Mouse (Mus musculus) ES-E14 (cell line): ENCODE measurements at regions not wholly inside any gene's neighbourhood (a gene's known extent, or its start where the extent isn't known, plus 50 kb on each side); places are given as distances from the start of the nearest gene placed in this dataset.

Experiments used
- DNase-seq: peaks from one replicate; pipeline ENCODE4 v3.0.0-alpha.2; 2013; ENCODE audit warnings: low read depth, low spot score
- H3K27ac ChIP-seq: 2 replicates; pipeline ENCODE4 v1.5.1; 2012; ENCODE audit warnings: low read depth, mild to moderate bottlenecking, low read length, moderate library complexity, mixed read lengths; ENCODE audit not compliant: poor library complexity, insufficient read depth, severe bottlenecking
- H3K36me3 ChIP-seq: 2 replicates; pipeline ENCODE4 v1.6.1; 2012; ENCODE audit warnings: mild to moderate bottlenecking, low read length, moderate library complexity, mixed read lengths; ENCODE audit not compliant: control insufficient read depth, poor library complexity, insufficient read depth, severe bottlenecking
- H3K4me1 ChIP-seq, 2 experiments: fragments of 150-350 bp in 1 of 2; sonication (generic) in 1 of 2; 2 replicates each; pipeline ENCODE4 v1.6.1; 2012; ENCODE audit warnings: low read length in 2 of 2, mild to moderate bottlenecking in 1 of 2, mixed read lengths in 1 of 2; ENCODE audit not compliant: control insufficient read depth in 2 of 2, insufficient read depth in 2 of 2, poor library complexity in 1 of 2
- H3K4me3 ChIP-seq, 2 experiments: fragments of 150-350 bp in 1 of 2; sonication (generic) in 1 of 2; 2 replicates each; pipeline ENCODE4 v1.5.1; 2012; ENCODE audit warnings: low read length in 2 of 2, low read depth in 1 of 2, mild to moderate bottlenecking in 1 of 2, mixed read lengths in 1 of 2; ENCODE audit not compliant: insufficient read depth in 1 of 2, poor library complexity in 1 of 2, severe bottlenecking in 1 of 2
- H3K9ac ChIP-seq: 2 replicates; pipeline ENCODE4 v1.6.1; 2012; ENCODE audit warnings: low read depth, mild to moderate bottlenecking, low read length, mixed read lengths; ENCODE audit not compliant: poor library complexity, insufficient read depth, severe bottlenecking
- H3K9me3 ChIP-seq: fragments of 150-350 bp; sonication (generic); 2 replicates; pipeline ENCODE4 v1.6.1; 2012; ENCODE audit warnings: low read depth, mild to moderate bottlenecking, low read length; ENCODE audit not compliant: control insufficient read depth, insufficient read depth
- CHD2 ChIP-seq: IDR thresholded peaks from 2 replicates; pipeline ENCODE4 v1.6.1; 2014; ENCODE audit warnings: mild to moderate bottlenecking, low read depth, low read length, inconsistent platforms
- HCFC1 ChIP-seq: IDR thresholded peaks from 2 replicates; pipeline ENCODE4 v1.6.1; 2012; ENCODE audit warnings: low read length, inconsistent platforms, borderline replicate concordance; ENCODE audit not compliant: insufficient read depth
- MAFK ChIP-seq: IDR thresholded peaks from 2 replicates; pipeline ENCODE4 v1.6.1; 2014; ENCODE audit warnings: mild to moderate bottlenecking, low read depth, low read length, inconsistent platforms; ENCODE audit not compliant: insufficient read depth
- ZC3H11A ChIP-seq: IDR thresholded peaks from 2 replicates; pipeline ENCODE4 v1.6.1; 2012; ENCODE audit warnings: low read depth, mild to moderate bottlenecking, inconsistent platforms, low read length, borderline replicate concordance
- ZNF384 ChIP-seq: IDR thresholded peaks from 2 replicates; pipeline ENCODE4 v1.6.1; 2012; ENCODE audit warnings: low read depth, low read length, inconsistent platforms
- in situ Hi-C, 2 experiments: fragments of 600-800 bp; cut with MboI; formaldehyde crosslinking; loops; one replicate each; pipeline ENCODE4 v1.15.1; 2025; ENCODE audit warnings: low sequenced_read_pairs in 2 of 2, inconsistent platforms in 1 of 2; ENCODE audit not compliant: unreplicated experiment in 2 of 2

DNA sequence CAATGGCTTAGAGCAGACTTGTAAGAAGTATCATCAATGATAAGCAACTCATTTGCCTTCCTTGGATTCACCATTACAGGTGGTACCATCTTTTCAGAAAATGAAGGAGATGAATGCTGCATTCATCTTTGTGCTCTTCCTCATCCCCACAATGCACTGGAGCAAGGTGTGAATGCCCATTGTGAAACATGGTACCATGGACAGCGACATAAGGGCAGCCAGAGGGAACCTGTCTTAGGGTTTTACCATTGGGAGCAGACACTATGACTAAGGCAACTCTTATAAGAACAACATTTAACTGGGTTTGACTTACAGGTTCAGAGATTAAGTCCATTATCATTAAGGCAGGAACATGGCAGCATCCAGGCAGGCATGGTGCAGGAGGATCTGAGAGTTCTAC is 60.1 kb upstream of the Kcnj6 start:
- in situ Hi-C loops = no loop called here
- DNase-seq = peak; percentile 26
- no peaks in the 10 kb centered on the region for H3K4me1 ChIP-seq
- no peaks in the 10 kb centered on the region for H3K36me3 ChIP-seq
- H3K9me3 ChIP-seq = no peaks in the 10 kb centered on the region
- no peak overlapping the region for H3K4me3 ChIP-seq
- H3K9ac ChIP-seq = no peak overlapping the region
- TF ChIP-seq ZNF384 = no peak
- TF ChIP-seq ZC3H11A = no peak
- TF ChIP-seq MAFK = no peak
- H3K27ac ChIP-seq = no peak overlapping the region

DNA sequence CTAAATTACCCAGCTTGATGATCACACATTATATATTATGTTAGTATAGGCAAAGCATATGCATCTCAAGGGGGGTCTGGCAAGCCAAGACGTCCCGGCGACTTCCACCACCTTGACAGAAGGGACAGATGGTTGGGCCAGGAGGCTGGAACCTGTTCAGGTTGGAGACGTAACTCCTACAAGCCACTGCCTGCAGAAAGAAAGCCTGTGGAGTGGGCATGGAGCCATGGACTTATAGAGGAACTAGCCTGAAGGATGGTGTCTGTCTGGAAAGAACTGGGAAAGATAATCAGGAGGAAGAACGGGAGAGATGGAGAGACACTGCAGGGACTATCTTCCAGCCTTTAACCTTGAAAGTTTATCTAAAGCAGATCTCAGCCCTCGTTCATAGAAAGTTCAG is 66.9 kb upstream of the Kcnj6 start:
- peaks cover 4% of the 10 kb centered on the region for H3K9me3 ChIP-seq
- TF ChIP-seq ZC3H11A = no peak
- no peak for TF ChIP-seq MAFK
- no peak for TF ChIP-seq CHD2
- TF ChIP-seq HCFC1 = no peak
- no peak for TF ChIP-seq ZNF384
- in situ Hi-C loops = no loop called here
- no peaks in the 10 kb centered on the region for H3K4me1 ChIP-seq
- DNase-seq = no peak
- no peaks in the 10 kb centered on the region for H3K36me3 ChIP-seq
- no peak overlapping the region for H3K4me3 ChIP-seq
- H3K9ac ChIP-seq = no peak overlapping the region
- H3K27ac ChIP-seq = no peak overlapping the region

DNA sequence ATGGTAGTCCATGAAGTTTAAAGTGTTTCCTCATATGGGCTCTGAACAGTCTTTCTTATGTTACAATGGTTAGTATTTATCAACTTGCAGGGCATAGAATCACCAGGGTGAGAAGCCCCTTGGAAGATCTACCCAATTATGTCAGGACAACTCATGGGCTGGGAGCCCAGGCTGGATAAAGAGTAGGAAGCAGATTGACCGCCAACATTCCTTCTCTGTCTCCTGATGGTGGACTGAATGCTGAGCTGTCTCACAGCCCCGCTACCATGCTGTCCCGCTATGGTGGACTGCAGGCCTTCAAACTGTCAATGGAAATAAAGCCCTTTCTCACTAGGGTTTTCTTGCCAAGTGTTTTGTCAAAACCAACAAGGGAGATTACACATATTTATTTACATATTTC is 69.2 kb upstream of the Kcnj6 start:
- no peak for TF ChIP-seq HCFC1
- no peak for TF ChIP-seq MAFK
- no peak for TF ChIP-seq ZC3H11A
- no peak for TF ChIP-seq CHD2
- TF ChIP-seq ZNF384 = no peak
- Histone ChIP-seq H3K9ac (no peak overlapping the region), H3K27ac (no peak overlapping the region)

DNA sequence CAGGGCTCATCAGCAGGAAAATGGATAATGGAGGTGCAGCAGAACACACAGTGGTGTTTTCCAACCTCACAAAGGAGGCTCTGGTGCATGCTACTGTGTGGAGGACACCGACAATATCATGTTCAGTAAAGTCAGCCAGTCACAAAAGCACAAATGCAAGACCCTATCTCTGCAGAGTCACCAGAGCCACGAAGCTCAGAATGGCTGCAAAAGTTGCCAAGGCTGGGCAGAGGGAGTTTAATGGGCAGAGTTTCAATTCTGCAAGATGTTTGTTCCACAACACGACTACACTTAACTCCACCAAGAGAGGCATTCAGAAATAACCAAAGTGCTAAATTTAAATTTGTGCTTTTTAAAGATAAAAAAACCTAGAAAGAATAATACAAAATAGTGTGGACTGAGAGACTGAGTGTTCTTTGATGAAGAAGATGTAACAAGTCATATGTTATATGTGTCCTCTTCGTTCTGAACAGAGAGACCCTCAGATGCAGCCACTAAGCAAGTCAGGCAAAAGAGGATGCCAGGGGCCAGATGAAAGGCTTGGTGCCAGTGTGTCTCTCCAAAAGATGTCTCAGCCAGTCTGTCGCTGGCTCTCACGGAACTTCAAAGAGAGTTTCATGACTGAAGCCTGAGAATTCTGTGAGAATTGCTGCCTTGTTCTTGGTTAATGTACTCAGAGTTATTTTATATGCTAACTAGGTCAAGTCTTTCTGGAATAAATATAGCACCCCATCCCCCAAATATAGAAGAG is 95.1 kb upstream of the Kcnj6 start:
- Histone ChIP-seq H3K9me3 (no peaks in the 10 kb centered on the region), H3K36me3 (no peaks in the 10 kb centered on the region), H3K27ac (no peak overlapping the region), H3K4me1 (no peaks in the 10 kb centered on the region), H3K9ac (no peak overlapping the region), H3K4me3 (no peak overlapping the region)
- no peak for TF ChIP-seq ZNF384
- no peak for TF ChIP-seq MAFK
- no peak for DNase-seq
- in situ Hi-C loops = no loop called here

More for the DNA sequence above, 69.2 kb upstream of the Kcnj6 start:
- H3K4me3 ChIP-seq = no peak overlapping the region
- H3K4me1 ChIP-seq = no peaks in the 10 kb centered on the region
- no peaks in the 10 kb centered on the region for H3K36me3 ChIP-seq
- peaks cover 4% of the 10 kb centered on the region for H3K9me3 ChIP-seq
- in situ Hi-C loops = no loop called here
- DNase-seq = no peak

DNA sequence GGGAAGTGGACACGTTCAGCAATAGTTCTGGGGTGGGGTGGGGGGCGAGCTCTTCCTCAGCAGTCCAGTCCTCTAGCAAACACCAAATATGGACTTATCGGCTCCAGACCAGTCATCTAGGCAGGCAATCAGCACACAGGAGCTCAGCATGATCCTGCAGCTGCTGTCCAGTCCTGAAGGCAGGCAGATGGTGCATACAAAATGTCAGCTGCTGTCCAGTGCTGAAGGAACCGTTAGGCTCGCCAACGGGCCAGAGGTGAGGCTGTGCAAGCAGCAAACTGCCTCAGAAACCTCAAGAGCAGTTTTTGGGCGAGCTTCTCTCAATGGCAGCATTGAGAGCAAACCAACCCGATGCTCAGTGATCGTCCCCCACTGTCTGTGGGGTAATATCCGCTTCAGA is 96.3 kb upstream of the Kcnj6 start:
- H3K9ac ChIP-seq = no peak overlapping the region
- no peaks in the 10 kb centered on the region for H3K36me3 ChIP-seq

More for the DNA sequence above, 96.3 kb upstream of the Kcnj6 start:
- TF ChIP-seq CHD2 = no peak
- 0 out of 2 replicates have a peak, but pooled peaks have one; percentile 11 for TF ChIP-seq ZC3H11A
- TF ChIP-seq MAFK = no peak
- TF ChIP-seq HCFC1 = no peak
- TF ChIP-seq ZNF384 = no peak
- H3K4me1 ChIP-seq = no peaks in the 10 kb centered on the region
- DNase-seq = peak; percentile 50
- in situ Hi-C loops = no loop called here
- H3K4me3 ChIP-seq = no peak overlapping the region
- no peaks in the 10 kb centered on the region for H3K9me3 ChIP-seq
- no peak overlapping the region for H3K27ac ChIP-seq
